Mouse (Mus musculus): ENCODE data around the gene Stoml1. TPM values are rescaled to one million over a fixed set of nuclear protein-coding genes. Genes with fewer than 3 reads are reported as not detected.
"Not testable (repeated sequence)": the region's sequence is repeated elsewhere in the genome, so short reads cannot be mapped to it uniquely, and the experiment has no call there.

Stoml1 gene
- total RNA-seq, 1 experiment from 2014 or later = 11.4 TPM

GRCm38 (mm10) chr9:58231746-58232145, 21.2 kb upstream of the Stoml1 start:
- ATAC-seq (replicated peaks in 1 of 2; ENCODE audit: insufficient read depth in 1 of 2, low FRiP score in 2 of 2, low TSS enrichment in 1 of 2, low read depth in 1 of 2, poor library complexity in 2 of 2, severe bottlenecking in 2 of 2) = peak; percentile 29 to 72; a peak in 2 of 4 replicates

DNA sequence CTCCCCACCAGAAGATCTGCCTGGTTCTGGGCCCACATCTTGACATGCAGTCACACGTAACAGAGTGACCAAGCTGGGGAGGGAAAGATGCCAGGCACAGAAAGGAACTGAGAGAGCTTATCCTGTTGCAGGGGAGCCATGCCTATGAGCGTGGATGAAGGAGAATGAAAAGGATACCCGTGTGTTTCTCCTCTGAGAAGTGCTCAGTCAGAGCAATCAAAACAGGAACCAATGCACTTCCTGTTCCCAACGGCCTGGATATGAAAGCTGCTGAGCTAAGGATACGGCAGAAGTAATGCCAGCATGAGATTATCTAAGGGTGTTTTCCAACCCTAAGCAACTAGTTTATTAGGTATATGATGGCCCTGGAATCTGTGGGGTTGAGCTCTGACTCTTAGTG, 20.6 kb upstream of the Stoml1 start:
- ATAC-seq (replicated peaks in 1 of 2; ENCODE audit: insufficient read depth in 1 of 2, low FRiP score in 2 of 2, low TSS enrichment in 1 of 2, low read depth in 1 of 2, poor library complexity in 2 of 2, severe bottlenecking in 2 of 2) = peak; percentile 75

GRCm38 (mm10) chr9:58234502-58235015, 18.4 kb upstream of the Stoml1 start:
- no peak for ATAC-seq (replicated peaks in 1 of 2; ENCODE audit: insufficient read depth in 1 of 2, low FRiP score in 2 of 2, low TSS enrichment in 1 of 2, low read depth in 1 of 2, poor library complexity in 2 of 2, severe bottlenecking in 2 of 2)

DNA sequence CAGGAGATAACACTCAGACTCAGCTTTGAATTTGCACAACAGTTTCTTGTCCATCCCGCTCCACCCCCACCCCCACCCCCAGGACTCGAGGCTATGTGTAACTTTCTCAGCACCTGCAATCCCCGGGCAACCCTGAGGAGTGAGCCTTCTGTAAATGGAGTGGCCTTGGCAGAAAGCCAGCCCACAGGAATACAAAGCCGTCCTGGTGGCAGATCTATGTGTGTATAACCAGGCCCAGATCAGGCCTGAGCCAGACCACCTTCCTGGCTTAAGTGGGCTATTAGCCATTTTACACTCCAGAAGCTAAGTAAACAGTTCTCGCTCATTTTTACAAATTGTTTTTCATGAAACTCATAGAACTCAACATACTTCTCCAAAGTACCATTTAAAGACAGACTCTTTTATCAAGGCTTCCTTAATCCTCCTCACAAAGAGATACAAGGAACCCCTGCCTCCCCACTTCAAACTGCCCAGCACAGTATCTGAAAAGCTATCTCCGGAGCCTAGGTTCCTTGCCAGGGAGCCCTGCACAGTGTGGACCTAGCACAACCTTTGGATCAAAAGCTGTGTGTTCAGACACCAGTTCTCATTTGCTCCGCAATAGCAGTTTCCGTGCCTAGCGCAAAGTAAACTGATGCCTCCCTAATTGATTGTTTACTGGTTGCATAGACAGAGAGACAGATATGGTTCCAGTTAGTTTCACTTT, 11.0 kb upstream of the Stoml1 start:
- peak in 1 of 2 experiments; percentile 37; a peak in 1 of 4 replicates for ATAC-seq (replicated peaks in 1 of 2; ENCODE audit: insufficient read depth in 1 of 2, low FRiP score in 2 of 2, low TSS enrichment in 1 of 2, low read depth in 1 of 2, poor library complexity in 2 of 2, severe bottlenecking in 2 of 2)

- ATAC-seq (replicated peaks in 1 of 2; ENCODE audit: insufficient read depth in 1 of 2, low FRiP score in 2 of 2, low TSS enrichment in 1 of 2, low read depth in 1 of 2, poor library complexity in 2 of 2, severe bottlenecking in 2 of 2) = no peak
Observed at GRCm38 (mm10) chr9:58242696-58243095, 10.3 kb upstream of the Stoml1 start.

DNA sequence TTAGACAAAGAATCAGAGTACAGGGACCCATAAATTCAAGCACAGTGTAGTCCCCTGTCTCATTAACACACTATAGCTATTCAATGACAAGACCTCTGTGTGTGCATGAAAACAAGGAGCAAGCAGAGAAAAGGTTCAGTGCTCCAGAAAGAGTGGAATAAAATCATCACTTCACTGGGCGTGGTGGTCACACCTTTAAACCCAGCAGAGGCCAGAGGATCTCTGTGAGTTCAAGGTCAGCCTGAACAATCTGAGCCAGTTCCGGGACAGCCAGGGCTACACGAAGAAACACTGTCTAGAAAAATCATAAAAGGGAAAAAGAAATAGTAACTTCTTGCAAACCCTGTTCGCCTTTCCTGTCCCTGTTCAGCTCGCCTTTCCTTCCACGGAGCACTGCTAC, 9.3 kb upstream of the Stoml1 start:
- ATAC-seq (replicated peaks in 1 of 2; ENCODE audit: insufficient read depth in 1 of 2, low FRiP score in 2 of 2, low TSS enrichment in 1 of 2, low read depth in 1 of 2, poor library complexity in 2 of 2, severe bottlenecking in 2 of 2) = no peak

- peak; percentile 16 to 39 for ATAC-seq (replicated peaks in 1 of 2; ENCODE audit: insufficient read depth in 1 of 2, low FRiP score in 2 of 2, low TSS enrichment in 1 of 2, low read depth in 1 of 2, poor library complexity in 2 of 2, severe bottlenecking in 2 of 2)
Observed at GRCm38 (mm10) chr9:58246083-58246591, 6.8 kb upstream of the Stoml1 start.

- peak; percentile 82 to 83 for ATAC-seq (replicated peaks in 1 of 2; ENCODE audit: insufficient read depth in 1 of 2, low FRiP score in 2 of 2, low TSS enrichment in 1 of 2, low read depth in 1 of 2, poor library complexity in 2 of 2, severe bottlenecking in 2 of 2)
Observed at GRCm38 (mm10) chr9:58247064-58247759, 5.8 kb upstream of the Stoml1 start.

GRCm38 (mm10) chr9:58248746-58249413, 4.1 kb upstream of the Stoml1 start:
- ATAC-seq (replicated peaks in 1 of 2; ENCODE audit: insufficient read depth in 1 of 2, low FRiP score in 2 of 2, low TSS enrichment in 1 of 2, low read depth in 1 of 2, poor library complexity in 2 of 2, severe bottlenecking in 2 of 2) = no peak

DNA sequence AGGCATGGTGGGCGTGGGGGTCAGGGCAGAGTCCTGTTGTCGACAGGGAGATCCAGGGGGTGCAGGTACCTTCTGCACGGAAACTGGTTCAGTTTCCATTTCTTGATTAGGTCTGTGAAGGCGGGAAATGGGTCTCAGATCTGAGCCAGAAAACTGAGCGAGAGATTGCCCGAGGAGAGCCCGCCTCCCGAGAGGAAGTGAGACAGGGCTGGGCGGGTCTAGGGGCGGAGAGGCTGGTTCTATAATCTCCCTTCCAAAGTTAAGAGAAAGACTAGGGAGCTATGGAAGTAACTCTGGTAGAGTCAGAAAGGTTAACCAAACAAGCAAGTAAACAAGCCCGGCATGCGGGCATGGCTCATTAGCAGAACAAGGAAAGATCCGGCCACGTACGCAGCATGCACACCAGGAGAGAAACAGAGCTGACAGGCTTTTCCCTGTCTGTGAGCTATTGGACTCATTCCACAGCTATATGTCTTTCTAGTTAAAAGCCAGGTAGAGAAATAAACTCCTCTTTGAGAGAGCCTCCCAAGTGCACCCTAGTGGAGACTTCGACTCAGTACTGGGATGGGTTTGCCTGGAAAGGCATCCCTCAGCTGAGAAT, 3.3 kb upstream of the Stoml1 start, which contains the start of gene Pml:
Gene Pml, minus strand, starts transcription at position 195 of the 601 bp plus-strand sequence.
- ATAC-seq (replicated peaks in 1 of 2; ENCODE audit: insufficient read depth in 1 of 2, low FRiP score in 2 of 2, low TSS enrichment in 1 of 2, low read depth in 1 of 2, poor library complexity in 2 of 2, severe bottlenecking in 2 of 2) = peak; percentile 24 to 51; a peak in 3 of 4 replicates

DNA sequence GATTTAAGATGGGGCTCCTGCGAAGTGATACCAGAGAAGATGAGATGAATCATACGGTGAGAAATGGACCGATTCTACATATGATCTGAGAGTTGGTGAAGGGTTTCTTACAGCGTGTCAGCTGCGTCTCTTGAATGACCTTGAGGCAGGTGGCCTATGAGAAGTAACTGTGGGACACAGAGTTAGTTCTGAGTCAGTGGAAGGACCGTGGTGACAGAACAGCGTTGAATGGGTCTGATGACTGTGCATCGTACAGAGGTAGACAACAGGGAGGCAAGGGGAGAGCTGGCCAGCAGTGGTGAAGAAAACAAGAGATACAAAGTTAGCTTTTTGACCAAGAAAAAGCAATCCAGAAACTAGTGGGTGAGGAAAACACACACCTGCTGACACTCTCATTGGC, 2.6 kb upstream of the Stoml1 start:
- ATAC-seq (replicated peaks in 1 of 2; ENCODE audit: insufficient read depth in 1 of 2, low FRiP score in 2 of 2, low TSS enrichment in 1 of 2, low read depth in 1 of 2, poor library complexity in 2 of 2, severe bottlenecking in 2 of 2) = no peak

DNA sequence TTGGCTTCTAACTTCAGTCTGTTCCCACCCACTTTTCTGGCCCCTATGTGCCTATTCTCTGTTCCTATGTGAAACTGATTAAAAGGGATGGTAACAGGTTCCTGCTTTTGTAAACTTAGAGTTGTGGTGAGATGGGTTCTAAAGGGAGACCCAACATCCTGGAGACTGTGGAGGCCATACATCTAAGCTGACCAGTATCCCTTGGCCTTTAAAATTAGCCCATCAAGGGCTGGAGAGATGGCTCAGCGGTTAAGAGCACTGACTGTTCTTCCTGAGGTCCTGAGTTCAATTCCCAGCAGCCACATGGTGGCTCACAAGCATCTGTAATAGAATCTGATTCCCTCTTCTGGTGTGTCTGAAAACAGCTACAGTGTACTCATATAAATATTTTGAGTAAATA, 2.2 kb upstream of the Stoml1 start:
- ATAC-seq (replicated peaks in 1 of 2; ENCODE audit: insufficient read depth in 1 of 2, low FRiP score in 2 of 2, low TSS enrichment in 1 of 2, low read depth in 1 of 2, poor library complexity in 2 of 2, severe bottlenecking in 2 of 2) = not testable (repeated sequence)

GRCm38 (mm10) chr9:58253805-58254122, 800 bp downstream of the Stoml1 start:
- ATAC-seq (replicated peaks in 1 of 2; ENCODE audit: insufficient read depth in 1 of 2, low FRiP score in 2 of 2, low TSS enrichment in 1 of 2, low read depth in 1 of 2, poor library complexity in 2 of 2, severe bottlenecking in 2 of 2) = not testable (repeated sequence)

GRCm38 (mm10) chr9:58255105-58255504, 2.1 kb downstream of the Stoml1 start:
- no peak for ATAC-seq (replicated peaks in 1 of 2; ENCODE audit: insufficient read depth in 1 of 2, low FRiP score in 2 of 2, low TSS enrichment in 1 of 2, low read depth in 1 of 2, poor library complexity in 2 of 2, severe bottlenecking in 2 of 2)

DNA sequence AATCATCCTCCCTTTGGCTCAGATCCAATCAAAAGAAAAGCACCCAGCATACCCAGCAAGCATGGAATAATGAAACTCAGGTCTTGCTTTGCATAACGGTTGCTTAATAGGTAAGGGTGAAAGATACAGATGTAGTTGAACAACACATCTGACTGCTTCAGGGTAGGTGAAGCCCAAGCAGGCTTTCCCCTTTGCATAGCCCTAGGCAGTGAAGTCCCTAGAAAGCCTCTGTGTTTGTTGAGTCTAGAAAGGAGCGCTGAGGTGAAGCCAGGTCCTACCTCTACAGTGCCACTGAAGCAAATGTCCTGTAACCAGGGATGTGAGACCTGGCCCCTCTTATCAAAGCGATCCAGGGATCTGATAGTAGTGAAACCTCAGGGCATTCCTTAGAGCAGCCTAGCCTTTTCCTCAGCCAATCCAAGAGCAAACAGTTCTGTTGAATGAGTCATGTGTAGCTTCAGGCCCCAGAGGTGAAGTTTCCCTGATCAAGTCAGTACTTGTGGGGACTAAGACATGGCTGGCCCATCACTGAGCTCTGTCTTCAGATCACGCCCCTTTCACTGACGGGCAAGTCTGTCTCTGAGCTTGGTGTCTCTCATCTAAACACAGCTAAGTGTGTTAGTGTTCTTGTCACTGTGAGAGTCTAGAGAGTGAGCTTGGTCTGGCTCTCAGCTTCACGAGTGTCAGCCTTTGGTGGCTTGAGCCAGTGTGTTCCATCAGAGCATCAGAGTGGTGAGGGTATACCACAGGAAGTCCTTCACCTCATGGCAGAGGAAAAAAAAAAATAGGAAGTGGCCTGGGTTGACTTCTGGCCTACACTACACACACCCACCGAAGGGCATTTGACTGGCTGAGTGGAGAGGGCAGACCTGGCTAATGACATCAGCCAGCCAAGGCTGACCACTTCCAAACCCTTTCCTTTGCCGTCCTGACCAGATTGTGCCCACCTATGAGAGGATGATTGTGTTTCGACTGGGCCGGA, 3.0 kb downstream of the Stoml1 start:
- peak; percentile 43 to 44 for ATAC-seq (replicated peaks in 1 of 2; ENCODE audit: insufficient read depth in 1 of 2, low FRiP score in 2 of 2, low TSS enrichment in 1 of 2, low read depth in 1 of 2, poor library complexity in 2 of 2, severe bottlenecking in 2 of 2)

DNA sequence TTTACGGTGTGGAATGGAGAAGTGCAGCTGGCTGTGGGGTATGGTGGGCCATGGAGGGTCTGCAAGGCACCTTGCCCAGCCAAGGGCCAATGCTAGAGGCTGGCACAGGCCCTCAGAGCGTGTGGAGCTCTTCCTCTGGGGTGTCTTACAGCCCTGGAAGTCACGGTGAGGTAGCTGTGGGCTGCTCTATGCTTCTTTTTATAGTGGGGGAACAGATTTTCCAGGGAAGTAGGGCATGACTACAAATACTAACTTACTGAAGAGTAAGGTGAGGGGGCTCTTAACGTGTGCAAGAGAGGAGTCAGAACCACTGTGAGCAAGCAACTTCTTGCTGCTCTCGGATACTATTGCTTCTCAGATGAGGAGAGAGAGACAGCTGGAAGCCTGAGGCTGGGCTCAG, 9.5 kb downstream of the Stoml1 start:
- no peak for ATAC-seq (replicated peaks in 1 of 2; ENCODE audit: insufficient read depth in 1 of 2, low FRiP score in 2 of 2, low TSS enrichment in 1 of 2, low read depth in 1 of 2, poor library complexity in 2 of 2, severe bottlenecking in 2 of 2)

All from hematopoietic stem cell, adult 5-6 weeks (primary cell).